Mouse (Mus musculus): ENCODE measurements at regions not wholly inside any gene's neighbourhood (a gene's known extent, or its start where the extent isn't known, plus 50 kb on each side); places are given as distances from the start of the nearest gene placed in this dataset.

DNA sequence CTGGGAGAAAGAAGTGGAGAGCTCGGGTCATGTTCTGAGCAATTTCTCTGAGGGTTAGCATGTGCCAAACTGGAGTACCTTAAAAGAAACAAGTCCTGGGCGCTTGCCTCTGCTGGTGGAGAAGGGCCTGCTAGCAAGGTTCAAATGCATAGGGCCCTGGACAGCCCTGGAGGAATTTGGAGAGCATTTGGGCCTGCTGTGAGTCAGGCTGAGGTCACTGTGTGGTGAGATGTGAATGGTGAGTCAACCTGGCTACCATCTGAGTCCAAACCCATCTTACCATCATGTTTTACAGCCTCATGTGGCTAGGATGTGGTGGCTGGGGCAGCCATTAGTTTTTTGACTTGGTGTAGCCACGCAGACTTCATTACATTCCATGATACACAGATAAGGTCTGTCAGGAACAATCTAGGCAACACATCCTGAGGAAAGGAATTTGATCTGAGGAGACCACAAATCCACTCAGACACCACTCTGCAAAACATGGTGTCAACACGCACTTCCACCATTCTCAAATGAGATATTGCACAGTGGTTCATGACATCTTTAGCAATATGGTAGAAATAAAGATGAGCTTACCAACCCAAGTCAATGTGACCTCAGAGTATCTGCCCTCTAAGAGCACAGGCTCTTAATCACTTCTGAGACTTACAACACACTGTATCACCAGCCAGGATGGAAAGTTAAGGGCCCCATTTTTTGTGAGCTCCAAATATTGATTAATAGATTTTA is 83.1 kb downstream of the Thbs2 start:
- DNase-seq (ENCODE audit: low read depth), result peak; percentile 11

DNA sequence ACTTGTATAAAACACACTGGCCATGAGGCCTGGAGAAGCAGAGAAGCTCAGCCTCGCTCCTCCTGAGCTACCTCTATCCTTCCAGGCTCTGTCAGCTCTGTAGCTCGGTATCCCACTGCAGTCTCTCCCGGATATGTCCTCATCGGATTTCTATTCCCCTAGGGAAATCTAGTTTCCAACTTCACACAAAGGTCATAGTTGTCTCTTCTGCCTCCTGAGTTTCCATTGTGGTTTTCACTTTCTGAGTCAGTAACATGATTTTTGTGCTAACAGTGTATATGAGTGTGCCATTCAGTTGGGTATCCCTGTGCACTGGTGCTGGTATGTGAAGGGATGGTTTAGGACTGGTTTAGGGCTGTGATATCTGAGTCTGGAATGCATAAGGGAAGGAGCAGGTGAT is 85.2 kb downstream of the Thbs2 start:
- no peak for DNase-seq (ENCODE audit: low read depth)

DNA sequence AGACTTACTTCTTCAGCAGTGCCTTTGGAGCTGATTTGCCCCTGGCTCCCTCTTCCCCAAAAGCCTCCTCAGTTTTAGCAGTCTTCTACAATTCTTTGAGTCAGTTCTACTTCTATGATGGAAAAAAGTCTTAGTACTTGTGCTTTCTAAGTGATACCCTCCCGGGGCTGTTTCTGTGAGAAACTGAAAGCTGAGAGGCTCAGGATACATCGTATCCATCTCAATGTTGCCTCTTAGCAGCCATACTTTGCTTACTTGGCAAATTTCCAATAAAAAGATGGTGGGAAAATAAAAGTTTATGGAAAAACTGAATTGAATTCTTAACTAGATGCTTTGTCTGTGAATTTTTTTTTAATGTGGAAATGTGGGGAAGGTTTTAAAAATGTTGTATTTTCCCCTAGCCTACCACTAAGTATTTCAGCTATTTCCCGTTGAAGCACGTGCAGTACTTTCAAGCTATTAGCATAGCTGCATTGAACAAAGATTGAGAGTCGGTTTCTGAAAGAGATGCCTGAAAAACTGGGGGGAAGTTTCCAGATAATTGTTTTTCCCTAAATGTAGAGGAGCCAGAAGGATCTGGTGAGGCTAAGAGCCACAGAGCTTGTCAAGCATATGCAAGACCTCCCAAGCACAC is 87.6 kb downstream of the Thbs2 start:
- DNase-seq (ENCODE audit: low read depth), result no peak

DNA sequence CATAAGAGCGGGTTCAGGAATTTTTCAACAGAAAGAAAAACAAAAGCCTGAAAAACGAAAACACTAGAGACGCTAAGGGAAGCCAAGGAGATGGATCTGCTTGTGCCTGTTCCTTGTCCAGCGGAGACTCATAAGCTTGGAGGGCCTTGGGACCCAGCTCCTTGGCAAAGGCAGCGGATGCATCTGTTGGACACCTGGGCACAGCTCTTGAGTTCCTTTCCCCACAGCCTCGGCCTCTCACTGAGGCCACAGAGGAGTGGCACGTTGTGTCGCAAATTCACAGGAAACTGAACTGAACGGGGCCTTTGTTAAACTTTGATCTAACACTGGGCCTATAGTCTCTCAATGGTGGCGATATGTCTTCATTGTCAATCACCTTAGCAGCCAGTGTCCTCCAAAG is 94.4 kb downstream of the Thbs2 start:
- DNase-seq (ENCODE audit: low read depth), result no peak

DNA sequence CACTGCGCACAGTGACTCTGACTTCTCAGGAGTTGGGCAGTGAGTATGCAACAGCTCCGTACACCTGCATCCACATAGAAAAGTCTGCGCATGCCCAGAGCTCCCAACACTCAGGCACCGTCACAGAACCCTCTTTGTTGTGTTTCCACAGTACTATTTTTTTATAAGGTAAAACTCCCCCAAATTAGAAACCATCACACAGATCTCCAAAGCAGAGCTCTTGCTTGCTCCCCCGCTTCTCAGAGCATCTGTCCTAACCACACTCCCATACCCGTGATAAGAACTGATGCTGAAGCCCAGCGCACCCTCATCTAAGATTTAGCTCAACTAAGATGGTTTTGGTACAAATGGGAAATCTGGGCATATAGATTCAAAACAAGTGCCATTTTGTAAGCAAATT is 97.6 kb downstream of the Thbs2 start:
- no peak for DNase-seq (ENCODE audit: low read depth)

DNA sequence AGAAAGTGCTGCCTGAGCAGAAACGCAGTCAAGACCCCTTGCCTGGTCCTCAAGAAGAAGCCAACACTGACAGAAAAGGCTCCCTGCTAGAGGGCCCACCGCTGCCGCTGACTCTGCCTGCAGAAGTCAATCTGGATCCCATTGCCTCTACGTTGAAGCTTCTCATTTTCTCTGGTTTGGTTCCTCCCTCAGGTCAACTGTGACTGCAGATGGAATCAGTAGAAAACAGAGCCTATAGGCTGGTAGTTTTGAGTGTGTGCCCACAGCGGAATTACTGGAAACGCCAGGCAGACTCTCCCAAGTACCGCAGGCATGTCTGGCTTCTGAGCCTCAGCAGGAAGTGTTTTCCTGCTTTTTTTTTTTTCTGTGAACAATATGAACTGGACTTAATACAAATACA is 98.5 kb downstream of the Thbs2 start:
- no peak for DNase-seq (ENCODE audit: low read depth)

DNA sequence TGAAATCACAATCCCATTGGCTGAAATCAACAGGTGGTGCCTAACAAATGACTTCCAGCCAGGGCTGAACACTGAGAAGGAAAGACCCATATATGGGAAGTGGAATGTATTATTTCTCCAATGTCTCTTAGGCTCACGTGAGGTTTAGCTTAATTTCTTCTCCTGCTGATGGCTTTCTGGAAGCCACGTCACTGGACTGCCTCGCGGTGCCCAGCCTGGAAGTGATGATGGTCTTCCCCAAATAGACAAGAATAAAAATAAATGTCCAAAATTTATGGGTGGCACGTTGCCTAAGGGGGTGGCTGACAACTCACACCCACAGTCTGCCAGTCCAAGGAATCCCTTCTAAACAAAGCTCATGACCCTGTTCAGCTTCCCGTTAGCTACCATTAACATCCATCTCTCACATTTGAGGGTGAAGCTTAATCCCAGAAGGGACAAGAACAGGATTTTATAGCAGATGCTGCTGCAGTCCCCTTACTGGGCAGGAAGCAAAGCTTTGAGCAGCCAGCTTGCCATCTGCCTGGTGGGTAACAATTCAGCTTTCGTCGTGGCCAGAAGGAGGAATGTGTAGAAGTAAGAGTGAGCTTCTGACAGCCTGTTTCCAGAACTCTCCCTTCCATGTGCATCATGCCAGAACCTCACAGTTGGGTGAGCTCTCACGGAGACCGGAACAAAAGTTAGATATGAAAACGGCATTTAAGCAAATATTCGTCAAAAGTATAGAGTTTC is 105.8 kb downstream of the Thbs2 start:
- no peak for DNase-seq (ENCODE audit: low read depth)

DNA sequence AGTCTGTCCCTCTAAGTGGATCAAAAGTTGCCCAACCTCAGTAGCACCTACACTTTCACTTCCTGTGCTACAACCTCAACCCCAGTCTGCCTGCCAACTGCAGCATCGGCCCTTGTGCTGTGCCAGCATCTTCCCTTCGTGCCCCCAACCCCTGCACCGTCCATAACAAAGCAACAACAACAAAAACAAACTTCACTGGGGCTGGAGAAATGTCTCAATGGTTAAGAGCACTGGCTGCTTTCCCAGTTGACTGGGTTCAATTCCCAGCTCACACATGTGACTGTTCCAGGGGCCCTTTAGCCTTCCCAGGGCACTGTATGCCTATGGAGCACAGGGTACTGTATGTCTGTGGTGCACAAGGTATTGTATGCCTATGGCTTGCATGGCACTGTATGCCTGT is 114.4 kb downstream of the Thbs2 start:
- DNase-seq (ENCODE audit: low read depth), result no peak

DNA sequence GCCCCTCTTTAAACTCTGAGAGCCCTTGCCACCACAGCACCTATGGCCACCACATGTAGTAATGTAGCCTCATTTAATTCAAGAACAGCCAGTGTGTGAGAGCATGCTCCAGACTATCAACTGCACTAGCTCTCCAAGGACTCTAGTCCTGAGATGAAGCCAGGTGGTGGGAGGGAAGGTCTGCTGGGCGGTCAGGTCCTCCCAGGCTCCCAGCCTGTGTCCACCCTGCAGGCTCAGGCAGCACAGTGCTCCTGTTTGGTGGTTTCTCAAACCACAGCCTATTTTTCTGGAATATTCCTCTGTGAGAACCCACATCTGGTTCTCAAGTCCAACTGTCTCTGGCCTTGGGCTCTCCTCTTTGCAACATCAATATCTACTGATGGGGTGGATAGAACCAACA is 115.3 kb downstream of the Thbs2 start:
- DNase-seq (ENCODE audit: low read depth), result no peak

DNA sequence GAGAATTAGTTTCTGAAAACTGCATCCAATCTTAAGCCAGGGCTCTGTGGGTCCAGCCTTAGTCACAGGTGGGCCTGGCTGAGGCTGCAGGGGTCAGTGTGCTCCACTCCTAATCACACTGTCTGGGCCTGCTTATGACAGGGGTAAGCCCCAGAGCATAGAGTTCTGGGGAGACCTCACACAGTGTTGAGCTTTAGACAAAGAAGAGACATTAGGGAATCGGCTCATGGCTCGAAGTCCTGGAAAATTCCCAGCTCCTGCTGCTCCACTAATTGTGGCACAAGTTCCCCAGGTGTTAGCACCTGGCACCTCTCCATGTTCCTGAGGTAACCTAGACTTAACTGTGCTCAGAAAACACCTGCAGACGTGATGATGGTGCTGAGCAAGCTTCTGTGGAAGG is 115.8 kb downstream of the Thbs2 start:
- DNase-seq (ENCODE audit: low read depth), result no peak

DNA sequence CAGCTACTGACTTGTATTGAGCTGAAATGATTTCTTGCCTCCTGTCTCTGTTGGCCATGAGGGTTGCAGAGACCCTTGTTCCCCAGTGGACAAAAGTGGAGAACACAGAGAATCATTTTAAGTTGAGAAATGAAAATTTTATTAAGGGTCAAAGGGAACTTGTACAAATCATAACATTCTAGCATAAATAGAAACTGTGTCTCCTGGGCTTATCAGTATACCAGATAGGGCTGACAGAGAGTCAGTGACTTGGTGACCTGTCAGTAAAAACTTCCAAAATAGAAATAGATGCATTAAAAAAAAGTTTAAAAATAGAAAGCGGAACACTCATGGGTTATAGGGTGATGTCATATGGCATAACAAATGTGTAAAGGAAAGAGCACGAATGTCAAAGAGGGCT is 117.9 kb downstream of the Thbs2 start:
- no peak for DNase-seq (ENCODE audit: low read depth)

DNA sequence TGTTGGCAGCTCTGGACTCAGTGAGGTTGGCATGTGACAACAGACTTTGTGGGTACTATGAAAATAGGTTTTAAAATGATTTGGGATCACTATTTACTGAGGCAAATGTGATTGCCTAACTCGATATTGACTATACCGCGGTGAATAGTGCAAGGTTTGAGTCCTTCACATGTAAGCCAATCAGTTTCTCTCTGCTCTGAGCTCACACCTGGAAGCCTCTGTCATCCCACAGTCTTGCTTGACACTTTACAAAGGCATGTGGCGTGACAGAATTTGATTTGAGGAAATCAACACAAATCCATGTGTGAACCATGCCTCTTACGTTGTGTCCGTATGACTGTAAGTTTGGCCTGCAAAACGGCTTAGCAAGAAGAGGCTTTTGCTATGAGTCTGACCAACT is 122.9 kb downstream of the Thbs2 start:
- no peak for DNase-seq (ENCODE audit: low read depth)

DNA sequence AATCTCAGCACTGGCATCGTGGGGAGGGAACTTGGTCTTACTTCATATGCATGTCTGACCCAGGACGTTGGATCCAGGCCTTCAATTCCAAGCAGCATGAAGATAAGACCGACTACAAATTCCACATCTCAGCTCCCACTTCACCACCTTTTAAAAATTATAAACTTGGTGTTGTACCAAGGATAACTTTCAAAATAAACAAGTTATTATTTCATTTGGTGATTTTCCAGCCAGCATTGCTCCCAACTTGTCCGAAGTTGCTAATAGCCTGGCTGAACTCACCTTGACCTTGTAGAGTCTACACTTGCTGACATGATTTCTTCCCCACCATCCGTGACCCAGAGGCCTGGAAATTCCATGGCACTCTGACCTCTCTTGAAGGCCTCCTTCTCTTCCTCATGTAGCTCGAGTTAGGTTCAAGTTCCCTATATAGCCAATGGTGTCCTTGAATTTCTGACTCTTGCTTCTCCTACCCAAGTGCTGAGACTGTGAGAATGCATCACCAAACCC is 123.7 kb downstream of the Thbs2 start:
- no peak for DNase-seq (ENCODE audit: low read depth)

DNA sequence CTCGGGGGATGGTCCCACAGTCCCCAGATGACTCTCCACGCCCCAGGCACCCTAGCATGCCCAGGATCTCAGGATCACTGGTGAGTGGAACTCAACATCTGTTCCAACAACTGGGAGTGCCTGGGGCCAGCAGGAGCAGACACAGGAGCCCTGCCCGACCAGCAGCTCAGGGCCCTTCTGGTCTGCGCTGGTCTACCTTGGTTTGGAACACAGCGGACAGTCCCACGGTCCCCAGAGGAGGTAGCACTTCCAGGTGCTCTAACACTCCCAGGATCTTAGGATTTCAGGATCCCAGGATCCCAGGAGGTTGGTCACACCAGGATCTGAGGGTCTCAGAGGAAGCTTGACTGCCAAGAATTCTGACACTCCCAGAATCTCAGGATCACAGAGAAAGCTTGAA is 131.8 kb downstream of the Thbs2 start:
- DNase-seq (ENCODE audit: low read depth), result no peak

DNA sequence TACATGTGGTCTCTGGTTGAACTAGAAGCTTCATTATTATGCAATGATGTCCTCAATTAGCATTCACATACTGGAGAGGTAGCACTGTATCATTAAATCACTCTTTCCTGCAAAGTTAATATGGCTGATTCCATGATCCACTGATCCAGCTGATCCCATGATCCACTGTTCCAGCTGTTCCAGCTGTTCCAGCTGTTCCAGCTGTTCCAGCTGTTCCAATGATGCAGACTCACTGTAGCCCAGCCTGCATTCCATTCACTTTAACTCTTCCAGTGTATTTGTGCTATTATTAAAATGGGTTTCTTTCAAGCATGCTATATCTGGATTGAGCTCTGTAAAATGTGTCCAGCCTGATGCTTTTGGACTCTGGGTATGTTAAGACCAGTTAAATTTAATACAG is 136.8 kb downstream of the Thbs2 start:
- DNase-seq (ENCODE audit: low read depth), result no peak

DNA sequence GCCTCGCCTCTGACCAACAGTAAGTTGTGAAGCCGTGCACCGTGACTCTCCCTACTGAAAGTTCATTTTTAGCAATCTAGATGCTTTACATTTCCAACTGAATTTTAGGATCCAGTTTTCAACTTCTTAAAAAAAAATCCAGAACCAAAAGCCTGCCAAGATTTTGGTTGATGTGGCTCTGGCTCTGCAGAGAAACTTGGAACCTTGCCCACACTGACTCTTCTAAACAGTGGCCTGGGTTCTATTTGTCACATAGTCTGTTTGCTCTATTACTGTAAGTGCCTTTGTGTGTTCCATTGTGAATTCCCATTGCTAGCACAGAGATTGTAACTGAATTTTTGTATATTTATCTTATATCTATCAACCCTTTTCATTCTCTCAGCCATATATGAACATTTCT is 140.8 kb downstream of the Thbs2 start:
- no peak for DNase-seq (ENCODE audit: low read depth)

DNA sequence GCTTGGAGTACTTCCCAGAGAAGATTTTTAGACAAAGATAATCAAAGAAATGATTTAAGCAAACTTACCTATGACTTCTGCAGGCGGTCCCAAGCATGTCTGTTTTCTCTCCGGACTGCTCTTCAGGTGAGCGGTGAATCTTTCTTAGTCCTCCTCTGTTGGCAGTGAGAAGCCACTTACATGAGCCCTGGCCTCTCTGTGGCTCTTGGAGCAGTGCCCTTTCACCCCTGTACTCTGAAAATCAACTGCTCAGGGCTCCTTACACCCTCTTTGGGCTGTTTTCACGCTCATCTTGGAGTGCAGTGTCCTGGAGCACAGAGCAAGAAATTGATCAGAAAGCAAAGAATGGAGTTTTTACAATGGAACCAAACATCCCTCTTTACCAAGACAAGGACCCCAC is 142.0 kb downstream of the Thbs2 start:
- no peak for DNase-seq (ENCODE audit: low read depth)

DNA sequence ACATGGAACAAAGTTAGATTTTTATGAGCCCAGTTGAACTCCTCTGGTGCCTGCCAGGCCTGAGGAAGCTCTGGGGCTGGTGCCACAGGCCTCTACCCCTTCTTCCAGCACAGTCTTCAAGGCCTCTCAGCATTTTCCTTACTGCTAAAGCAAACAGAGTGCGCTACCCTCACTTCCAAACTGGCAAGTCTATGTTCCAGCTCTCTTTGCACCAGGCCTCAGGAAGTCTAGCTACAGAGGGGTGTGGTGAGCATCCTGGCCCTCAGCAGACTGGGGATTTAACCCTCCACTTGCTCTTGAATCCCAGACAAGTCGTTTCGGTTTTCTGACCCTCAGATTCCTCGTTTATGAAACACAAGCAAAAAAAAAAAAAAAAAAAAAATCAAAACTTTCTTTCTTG is 142.4 kb downstream of the Thbs2 start:
- DNase-seq (ENCODE audit: low read depth), result no peak

DNA sequence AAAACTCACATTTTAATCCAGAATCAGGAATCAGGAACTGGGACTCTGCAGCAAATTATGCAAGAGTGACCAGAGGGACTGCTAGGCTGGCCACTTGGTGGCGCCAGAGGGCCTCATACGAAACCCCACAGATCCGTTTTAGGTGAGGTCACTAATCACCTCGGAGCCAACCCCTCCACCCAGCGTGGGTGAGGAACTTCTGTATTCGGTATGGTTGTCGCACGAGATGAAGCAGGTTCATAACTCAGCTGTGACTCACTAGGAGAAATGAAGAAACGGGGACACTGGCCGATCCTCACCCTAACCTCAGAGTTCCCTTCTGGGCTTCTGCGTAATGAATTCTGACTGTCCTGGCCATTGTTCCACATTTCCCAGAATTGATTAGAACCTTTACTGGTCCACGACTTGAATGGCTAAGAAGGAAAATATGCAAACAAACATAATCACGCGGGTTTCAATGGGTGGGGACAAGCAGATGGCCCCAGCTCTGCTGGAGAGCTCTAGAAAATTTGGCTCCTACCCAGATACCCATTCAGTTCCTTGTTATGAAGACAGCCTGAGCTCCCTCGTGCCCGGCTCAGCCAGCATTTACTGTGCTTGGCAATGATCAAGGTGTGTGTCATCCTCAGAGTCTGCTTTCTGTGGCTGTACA is 148.1 kb downstream of the Thbs2 start:
- DNase-seq (ENCODE audit: low read depth), result peak; percentile 72

DNA sequence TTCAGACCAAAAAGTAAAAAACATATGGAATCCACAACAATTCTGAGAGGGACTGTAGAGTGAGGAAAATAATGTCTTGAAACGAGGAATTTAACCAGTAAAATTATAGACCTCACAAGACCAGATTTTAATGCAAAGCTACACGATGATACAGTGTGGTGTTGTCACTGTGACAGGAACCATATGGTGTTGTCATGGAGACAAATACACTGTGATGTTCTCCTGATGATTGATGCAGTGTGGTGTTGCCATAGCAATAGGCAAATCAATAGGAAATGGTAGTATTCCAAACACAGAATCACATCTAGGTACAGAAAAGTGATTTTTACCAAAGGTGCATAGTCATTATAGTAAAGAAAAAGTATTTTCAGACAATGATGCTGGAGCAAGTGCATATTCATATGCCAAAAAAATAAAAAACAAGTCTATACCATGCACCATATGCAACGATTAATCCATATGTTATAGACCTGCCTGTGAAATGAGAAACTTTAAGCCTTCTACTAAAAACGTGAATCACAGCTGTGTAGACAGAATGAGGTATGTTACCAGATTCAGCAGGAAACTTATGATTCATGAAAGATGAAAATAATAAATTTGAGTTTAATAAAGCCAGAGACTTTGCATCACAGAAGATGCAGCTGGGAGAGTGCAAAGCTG is 149.6 kb downstream of the Thbs2 start:
- no peak for DNase-seq (ENCODE audit: low read depth)

DNA sequence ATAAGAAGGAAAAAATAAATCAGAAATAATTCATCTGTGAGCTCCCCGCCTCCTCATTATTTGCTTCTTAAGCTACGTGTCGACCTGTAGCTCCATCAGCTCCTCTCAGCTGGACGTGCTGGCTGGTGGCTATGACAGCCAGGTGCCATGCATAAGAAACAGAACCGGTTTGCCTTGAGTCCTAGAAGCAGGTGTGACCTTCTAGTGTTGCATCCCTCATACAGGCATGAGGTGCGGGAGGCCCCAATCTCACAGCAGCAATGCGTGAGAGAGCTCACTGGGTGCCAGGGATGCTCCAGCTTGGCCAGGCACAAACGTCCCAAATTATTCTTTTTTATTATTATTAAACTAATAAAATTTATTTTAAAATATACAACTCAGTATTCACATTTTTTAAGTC is 153.0 kb downstream of the Thbs2 start:
- no peak for DNase-seq (ENCODE audit: low read depth)

DNA sequence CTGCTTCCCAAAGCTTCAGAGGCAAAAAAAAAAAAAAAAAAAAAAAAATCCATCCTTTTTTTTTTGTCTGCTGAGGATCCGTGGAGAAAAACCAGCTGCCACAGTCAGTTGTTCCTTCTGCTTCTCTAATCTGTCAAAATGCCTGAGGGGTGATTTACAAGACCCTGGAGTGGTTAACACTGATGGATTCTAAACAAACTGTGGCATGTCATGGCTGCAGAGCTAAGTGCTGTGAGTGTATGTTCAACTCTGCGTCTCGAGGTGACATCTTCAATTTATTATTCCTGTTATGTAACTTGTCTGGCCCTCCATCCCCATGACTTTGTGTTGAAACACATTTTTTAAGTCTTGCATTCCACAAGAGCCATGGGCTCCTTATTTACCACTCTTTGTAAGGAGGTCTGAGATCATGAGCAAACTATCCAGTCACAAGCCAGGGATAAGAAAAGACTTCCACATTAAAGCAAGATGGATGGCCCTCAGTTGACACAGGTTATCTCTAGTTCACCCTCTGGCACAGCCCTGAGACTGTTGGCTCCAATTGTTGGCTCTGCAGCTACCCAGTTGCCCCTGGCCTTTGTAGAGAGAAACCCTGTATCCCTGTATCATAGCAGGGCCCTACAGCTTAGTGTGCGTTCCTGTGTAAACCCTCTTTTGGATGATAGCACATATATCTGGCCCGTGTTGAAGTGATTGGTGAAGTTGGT is 153.6 kb downstream of the Thbs2 start:
- no peak for DNase-seq (ENCODE audit: low read depth)

Data from 416B (cell line).